Comparison of ENCODE assay signal across 10 mouse cellular contexts in the genomic region with DNA sequence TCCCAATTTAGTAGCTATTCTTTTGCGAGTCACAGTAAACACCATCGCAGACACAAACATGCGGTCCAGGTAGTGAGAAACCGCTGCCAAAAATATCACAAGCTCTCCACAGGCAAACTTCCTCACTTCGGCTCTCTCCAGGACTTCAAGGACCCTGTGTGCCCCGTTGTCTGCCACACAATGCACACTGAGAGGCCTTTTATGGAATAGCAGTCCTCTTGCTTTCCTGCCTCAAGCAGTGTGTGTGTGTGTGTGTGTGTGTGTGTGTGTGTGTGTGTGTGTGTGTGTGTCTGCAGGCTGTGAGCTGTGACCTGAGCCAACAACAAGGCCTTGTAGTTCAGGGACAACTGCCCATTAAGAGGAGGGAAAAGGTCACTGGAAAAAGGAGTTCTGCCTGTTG. TPM values are rescaled to one million over a fixed set of nuclear protein-coding genes. Genes with fewer than 3 reads are reported as not detected.
DNase-seq lines count a peak whose midpoint lies in the region; ATAC-seq and TF ChIP-seq lines count a peak whose summit lies in the region.
"Had no signal": no experiment of that assay in that cellular context is flagged by ENCODE, and none has a peak within 500 bp of the region (broad histone marks: within the 10 kb centered on the region; RNA-seq: fewer than 3 reads in every experiment).

No protein-coding gene starts in this region.

- no peak for TF ChIP-seq CTCF in thymus, adult 2 months (IDR thresholded peaks at IDR 0.05; ENCODE audit: borderline replicate concordance, control insufficient read depth, extremely low read depth, insufficient read depth, low read length, poor library complexity)
- no peak for TF ChIP-seq CTCF in intestine, postnatal 0 days (IDR thresholded peaks at IDR 0.05; ENCODE audit: low read depth)

- no peak for ATAC-seq in megakaryocyte, adult 5-6 weeks (ENCODE audit: poor library complexity, severe bottlenecking)
- no peak for ATAC-seq in intestine, postnatal 0 days

- no peak overlapping the region for H3K9ac ChIP-seq in intestine, postnatal 0 days (ENCODE audit: low read depth, low read length)
- H3K9ac ChIP-seq: hindbrain, embryonic 14.5 days had no signal

- peak; percentile 47 for DNase-seq in embryo, embryonic 9.5 days (ENCODE audit: extremely low spot score)
- DNase-seq in embryo, embryonic 11 days: no peak
- DNase-seq in thymus, adult 2 months: peak; percentile 27
- DNase-seq in thymus, postnatal 0 days (ENCODE audit: low spot score): no peak
- DNase-seq in limb, embryonic 10.5 days (ENCODE audit: low spot score): no peak
- DNase-seq in urinary bladder, postnatal 10 days (ENCODE audit: low spot score): no peak

- TF ChIP-seq POLR2A in thymus, adult 2 months (IDR thresholded peaks at IDR 0.05; ENCODE audit: control insufficient read depth, extremely low read depth, insufficient read depth, low read length, poor library complexity): no peak

- peaks cover 22% of the 10 kb centered on the region for H3K4me1 ChIP-seq in thymus, adult 2 months (replicated peaks; ENCODE audit: control insufficient read depth, insufficient read depth, low read length)
- H3K4me1 ChIP-seq in limb, embryonic 10.5 days: peaks cover 34% of the 10 kb centered on the region
- H3K4me1 ChIP-seq in intestine, postnatal 0 days (replicated peaks; ENCODE audit: control insufficient read depth, insufficient read depth, low read length): no peaks in the 10 kb centered on the region

- H3K9me3 ChIP-seq in limb, embryonic 10.5 days (replicated peaks): no peaks in the 10 kb centered on the region
- no peaks in the 10 kb centered on the region for H3K9me3 ChIP-seq in intestine, postnatal 0 days (ENCODE audit: control insufficient read depth)
- H3K9me3 ChIP-seq: megakaryocyte, embryonic 14.5 days had no signal

- no peaks in the 10 kb centered on the region for H3K36me3 ChIP-seq in thymus, adult 2 months (ENCODE audit: control insufficient read depth, insufficient read depth, low read length)
- H3K36me3 ChIP-seq in limb, embryonic 10.5 days: no peaks in the 10 kb centered on the region
- H3K36me3 ChIP-seq in intestine, postnatal 0 days (ENCODE audit: control insufficient read depth, insufficient read depth): no peaks in the 10 kb centered on the region

- no peak overlapping the region for H3K4me3 ChIP-seq in thymus, adult 2 months (ENCODE audit: control insufficient read depth, insufficient read depth, low read length)
- H3K4me3 ChIP-seq in limb, embryonic 10.5 days: no peak overlapping the region
- H3K4me3 ChIP-seq in intestine, postnatal 0 days (ENCODE audit: low read depth, low read length): no peak overlapping the region
- H3K4me3 ChIP-seq: megakaryocyte, embryonic 14.5 days had no signal

- no peak overlapping the region for H3K27ac ChIP-seq in thymus, adult 2 months (ENCODE audit: control insufficient read depth, insufficient read depth, low read length)
- peak overlapping the region; percentile 56; the same call in 1 of the 2 replicates for H3K27ac ChIP-seq in limb, embryonic 10.5 days
- no peak overlapping the region for H3K27ac ChIP-seq in intestine, postnatal 0 days (ENCODE audit: low read depth, low read length)
- H3K27ac ChIP-seq: hindbrain, embryonic 14.5 days had no signal

- no peaks in the 10 kb centered on the region for H3K27me3 ChIP-seq in thymus, adult 2 months (ENCODE audit: control insufficient read depth, insufficient read depth, low read length)
- no peaks in the 10 kb centered on the region for H3K27me3 ChIP-seq in limb, embryonic 10.5 days (ENCODE audit: low read depth, poor library complexity, severe bottlenecking)
- H3K27me3 ChIP-seq in intestine, postnatal 0 days (replicated peaks; ENCODE audit: control insufficient read depth, insufficient read depth, low read length): no peaks in the 10 kb centered on the region
- H3K27me3 ChIP-seq: megakaryocyte, embryonic 14.5 days had no signal

- 8% methylated on average over 6 of the region's 6 CpGs for WGBS in thymus, adult 2 months
- WGBS in limb, embryonic 10.5 days: 73% methylated on average over 6 of the region's 6 CpGs
- WGBS in intestine, postnatal 0 days: 68% methylated on average over 6 of the region's 6 CpGs

- no peak overlapping the region for H3K4me2 ChIP-seq in intestine, postnatal 0 days (replicated peaks; ENCODE audit: low read depth)
- H3K4me2 ChIP-seq: hindbrain, embryonic 14.5 days had no signal

RNA-seq across cellular contexts. Expression of a gene that starts 41.6 kb away (rescaled TPM):
- polyA plus RNA-seq in thymus, adult 2 months (2012; rRNA removed): 26.1 and 29.9 TPM in 2 replicates
- polyA plus RNA-seq in thymus, postnatal 0 days (2015; fragmentation: Nextera tagmentation; extraction: Ambion mirVana): 14.1 and 16.3 TPM in 2 replicates
- polyA plus RNA-seq in limb, embryonic 10.5 days (2016; fragmentation: Nextera tagmentation; extraction: Ambion mirVana): 38.5 and 47.2 TPM in 2 replicates
- 0.91 and 0.93 TPM in 2 replicates for total RNA-seq in megakaryocyte, adult 5-6 weeks (2015)
- 1.1 and 1.2 TPM in 2 replicates for total RNA-seq in megakaryocyte, adult 5-6 weeks (2017)
- polyA plus RNA-seq in intestine, postnatal 0 days (2015; fragmentation: Nextera tagmentation; extraction: Ambion mirVana): 9.5 and 11.8 TPM in 2 replicates

Comparison
In these comparisons a context has a peak if more than half of its experiments do, and no peak if none do; other contexts are left out.
1. DNase-seq: peak in embryo, embryonic 9.5 days (single experiment) and thymus, adult 2 months (single experiment); none in embryo, embryonic 11 days (single experiment), thymus, postnatal 0 days (single experiment), limb, embryonic 10.5 days (single experiment) and urinary bladder, postnatal 10 days (single experiment).